Mouse (Mus musculus) c-Kit-positive CD71-positive TER-119-positive erythroid progenitor cells, embryonic 14.5 days (primary cell): ENCODE measurements around the gene Cep112.
"Not testable (repeated sequence)": the region's sequence is repeated elsewhere in the genome, so short reads cannot be mapped to it uniquely, and the experiment has no call there.

Source experiments
- DNase-seq: peaks from one replicate; pipeline ENCODE4 v3.0.0-alpha.2; 2013; ENCODE audit warnings: low spot score

Gene Cep112

GRCm38 (mm10) chr11:108799695-108800094, 374.7 kb downstream of the Cep112 start:
- no peak for DNase-seq

GRCm38 (mm10) chr11:108804030-108804429, 379.0 kb downstream of the Cep112 start:
- no peak for DNase-seq

- no peak for DNase-seq
Observed at GRCm38 (mm10) chr11:108805947-108806346, 381.0 kb downstream of the Cep112 start.

GRCm38 (mm10) chr11:108809626-108810025, 384.6 kb downstream of the Cep112 start:
- no peak for DNase-seq

GRCm38 (mm10) chr11:108821771-108822170, 396.8 kb downstream of the Cep112 start:
- no peak for DNase-seq

GRCm38 (mm10) chr11:108822257-108822656, 397.3 kb downstream of the Cep112 start:
- no peak for DNase-seq

GRCm38 (mm10) chr11:108827321-108827720, 402.3 kb downstream of the Cep112 start:
- DNase-seq: no peak

GRCm38 (mm10) chr11:108828374-108829025, 403.5 kb downstream of the Cep112 start:
- DNase-seq: no peak

- no peak for DNase-seq
Observed at GRCm38 (mm10) chr11:108836706-108837105, 411.7 kb downstream of the Cep112 start.

GRCm38 (mm10) chr11:108840195-108840594, 415.2 kb downstream of the Cep112 start:
- no peak for DNase-seq

- DNase-seq: no peak
Observed at GRCm38 (mm10) chr11:108842765-108843164, 417.8 kb downstream of the Cep112 start.

GRCm38 (mm10) chr11:108845971-108846370, 421.0 kb downstream of the Cep112 start:
- DNase-seq: no peak

- DNase-seq: no peak
Observed at GRCm38 (mm10) chr11:108846479-108846878, 421.5 kb downstream of the Cep112 start.

- no peak for DNase-seq
Observed at GRCm38 (mm10) chr11:108851771-108852170, 426.8 kb downstream of the Cep112 start.

- no peak for DNase-seq
Observed at GRCm38 (mm10) chr11:108857254-108857653, 432.3 kb downstream of the Cep112 start.

- no peak for DNase-seq
Observed at GRCm38 (mm10) chr11:108857678-108858338, 432.8 kb downstream of the Cep112 start.

- no peak for DNase-seq
Observed at GRCm38 (mm10) chr11:108858339-108858804, 433.4 kb downstream of the Cep112 start.

GRCm38 (mm10) chr11:108858846-108859245, 433.9 kb downstream of the Cep112 start:
- DNase-seq: no peak

GRCm38 (mm10) chr11:108862360-108862759, 437.4 kb downstream of the Cep112 start:
- DNase-seq: no peak

- DNase-seq: no peak
Observed at GRCm38 (mm10) chr11:108865746-108866145, 440.8 kb downstream of the Cep112 start.

GRCm38 (mm10) chr11:108867538-108867937, 442.5 kb downstream of the Cep112 start:
- DNase-seq: no peak

- DNase-seq: not testable (repeated sequence)
Observed at GRCm38 (mm10) chr11:108871284-108871683, 446.3 kb downstream of the Cep112 start.

GRCm38 (mm10) chr11:108871748-108872147, 446.8 kb downstream of the Cep112 start:
- DNase-seq: no peak
